Mouse (Mus musculus): Measurements from ENCODE around the gene Sec24d.

Gene Sec24d

DNA sequence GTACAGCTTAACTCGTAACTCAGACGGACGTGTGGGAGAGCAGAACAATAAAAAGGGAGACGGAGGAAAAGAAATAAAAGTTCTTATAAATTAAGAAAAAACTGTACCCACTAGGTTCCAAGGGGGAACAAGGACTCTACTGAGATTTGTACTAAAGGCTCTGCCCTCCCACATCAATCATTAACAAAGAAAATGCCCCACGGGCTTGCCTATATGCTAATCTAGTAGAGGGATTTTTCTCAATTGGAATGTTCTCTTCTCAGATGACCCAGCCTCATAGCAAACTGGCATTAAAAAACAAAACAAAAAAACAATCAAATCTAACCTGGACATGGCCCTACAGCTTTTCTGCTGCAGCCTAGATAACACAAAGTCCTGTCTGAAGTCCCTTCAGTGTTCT is 128.4 kb downstream of the Sec24d start:
- no peak for DNase-seq (ENCODE audit: low read depth, low spot score)

- no peak for DNase-seq (ENCODE audit: low read depth, low spot score)
These were observed 130.6 kb downstream of the Sec24d start for GRCm38 (mm10) chr3:123397562-123398481.

DNA sequence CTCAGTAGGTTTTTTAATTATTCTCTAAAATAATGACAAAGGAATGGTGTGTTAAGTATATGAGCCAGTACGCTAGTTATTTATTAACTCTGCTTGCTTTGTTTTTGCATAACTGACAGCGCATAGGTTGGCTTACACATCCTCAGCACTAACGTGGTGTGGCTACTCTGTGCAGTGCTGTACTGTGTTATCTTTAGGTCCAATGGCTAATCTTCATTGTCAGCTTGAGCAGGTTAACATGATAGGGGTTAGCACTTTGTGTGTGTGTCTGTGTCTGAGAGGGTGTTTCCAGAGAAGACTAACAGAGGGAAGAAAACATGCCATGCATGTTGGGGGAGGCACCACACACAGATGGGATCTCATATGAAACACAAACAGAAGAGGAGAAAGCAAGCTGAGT is 137.7 kb downstream of the Sec24d start:
- DNase-seq (ENCODE audit: low read depth, low spot score): no peak

DNA sequence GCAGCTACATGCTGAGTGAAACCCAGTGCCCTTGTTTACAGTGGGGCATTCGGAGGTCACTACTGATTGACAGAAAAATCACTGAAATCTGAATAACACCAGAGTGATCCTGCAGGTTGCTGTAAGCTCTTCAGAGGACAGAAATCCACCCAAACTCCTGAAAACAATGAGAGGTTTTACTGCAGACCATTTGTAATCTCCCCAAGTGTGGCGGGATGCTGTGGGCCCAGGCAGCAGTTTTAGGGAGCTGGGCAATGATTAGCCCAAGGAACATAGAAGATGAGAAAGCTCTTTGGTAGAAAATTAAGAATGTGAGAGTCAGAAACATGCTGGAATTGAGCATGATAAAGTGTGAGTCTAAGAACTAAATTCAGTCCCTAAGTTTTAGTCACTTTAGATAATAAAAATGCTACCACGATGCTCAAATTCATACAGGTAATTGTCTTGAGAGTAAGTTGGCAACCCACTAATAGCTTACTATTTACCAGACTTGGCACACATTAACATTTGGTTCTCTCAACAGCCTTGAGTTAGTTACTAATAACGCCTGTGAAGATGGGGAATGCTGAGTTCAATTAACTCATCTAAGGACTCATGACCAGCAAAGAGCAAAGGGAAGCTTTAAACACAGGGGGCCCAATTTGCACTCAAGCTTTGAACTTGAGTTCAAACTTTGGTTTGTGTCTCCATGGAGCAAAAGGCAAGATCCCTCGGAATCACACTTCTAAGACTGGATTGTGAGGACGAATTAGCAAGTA is 144.7 kb downstream of the Sec24d start:
- DNase-seq (ENCODE audit: low read depth, low spot score): no peak

DNA sequence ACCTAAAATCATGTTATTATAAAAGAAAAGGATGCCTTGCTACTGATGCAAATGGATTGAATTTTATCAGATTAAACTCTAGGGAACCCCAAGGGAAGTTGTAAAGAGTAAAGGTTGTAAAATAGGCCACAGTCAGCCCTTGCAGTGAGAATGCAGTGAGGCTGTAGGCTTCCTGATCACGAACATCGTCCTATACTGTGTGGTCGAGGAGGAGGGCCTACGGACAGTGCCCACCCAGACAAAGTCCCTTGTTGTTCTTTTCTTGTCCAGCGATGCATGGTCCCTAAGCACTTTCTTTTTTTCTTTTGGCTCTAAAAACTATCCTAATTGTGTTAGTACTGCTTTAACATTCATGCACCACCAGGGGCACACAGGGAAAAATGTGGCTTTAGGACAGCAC is 145.9 kb downstream of the Sec24d start:
- DNase-seq (ENCODE audit: low read depth, low spot score): no peak
